In the genomic region with DNA sequence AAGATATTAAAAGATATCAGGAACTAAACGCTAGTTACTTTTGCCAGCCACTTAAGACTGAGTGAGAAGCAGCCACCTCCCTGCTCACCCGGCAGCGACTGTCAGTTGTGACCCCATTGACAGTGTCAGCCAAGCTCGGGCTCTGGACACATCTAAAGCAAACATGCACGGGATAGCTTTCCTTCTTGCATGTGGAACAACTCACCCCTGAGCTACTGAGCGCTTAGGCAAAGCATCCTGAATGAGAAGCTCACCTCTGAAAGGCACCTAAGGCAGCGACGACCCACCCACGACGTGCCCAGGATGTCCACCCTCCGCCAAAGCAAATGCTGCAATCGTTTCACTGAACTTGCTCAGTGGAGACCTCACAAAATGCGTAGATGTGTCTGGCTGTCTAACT, we compare ENCODE assay signal across 11 mouse cellular contexts. TPM values are rescaled to one million over a fixed set of nuclear protein-coding genes. Genes with fewer than 3 reads are reported as not detected.
DNase-seq lines count a peak whose midpoint lies in the region; ATAC-seq and TF ChIP-seq lines count a peak whose summit lies in the region.
"Had no signal": no experiment of that assay in that cellular context is flagged by ENCODE, and none has a peak within 500 bp of the region (broad histone marks: within the 10 kb centered on the region; RNA-seq: fewer than 3 reads in every experiment).

No protein-coding gene starts in this region.

- intact Hi-C loops in heart, adult 2 months (cut with DNase I): loop anchor here (5.0 kb wide), 1 partner anchor 34 kb away; no protein-coding TSS in a partner anchor
- intact Hi-C loops in heart, postnatal 36 days (cut with DNase I): no loop called here

- peak overlapping the region; percentile 89 for H3K27ac ChIP-seq in heart, adult 2 months
- no peak overlapping the region for H3K27ac ChIP-seq in lung, postnatal 0 days (ENCODE audit: low read length)
- peak overlapping the region; percentile 86 for H3K27ac ChIP-seq in intestine, embryonic 14.5 days (ENCODE audit: low read depth)
- H3K27ac ChIP-seq in stomach, embryonic 15.5 days: peak overlapping the region; percentile 81

- TF ChIP-seq EP300 in heart, adult 2 months (IDR thresholded peaks at IDR 0.05; ENCODE audit: insufficient read depth, low read depth, low read length): no peak
- no peak for TF ChIP-seq EP300 in lung, postnatal 0 days (IDR thresholded peaks at IDR 0.05)

- no peak for TF ChIP-seq CTCF in heart, adult 2 months (IDR thresholded peaks at IDR 0.05)
- TF ChIP-seq CTCF in lung, postnatal 0 days (IDR thresholded peaks at IDR 0.05): no peak

- WGBS in heart, adult 2 months: 28% methylated on average over 13 of the region's 13 CpGs
- 45% methylated on average over 13 of the region's 13 CpGs for WGBS in lung, postnatal 0 days
- WGBS in intestine, embryonic 14.5 days: 59% methylated on average over 13 of the region's 13 CpGs
- WGBS in stomach, embryonic 15.5 days: 44% methylated on average over 13 of the region's 13 CpGs

- 0 out of 2 replicates have a peak overlapping the region, but pooled peaks have one; percentile 3 for H3K4me2 ChIP-seq in lung, postnatal 0 days (replicated peaks; ENCODE audit: low read depth, low read length)
- H3K4me2 ChIP-seq in intestine, embryonic 14.5 days (ENCODE audit: low read length): peak overlapping the region; percentile 70
- peak overlapping the region; percentile 69 for H3K4me2 ChIP-seq in stomach, embryonic 15.5 days

- no peaks in the 10 kb centered on the region for H3K9me3 ChIP-seq in lung, postnatal 0 days (ENCODE audit: low read length)
- no peaks in the 10 kb centered on the region for H3K9me3 ChIP-seq in intestine, embryonic 14.5 days (ENCODE audit: control insufficient read depth, low read length)
- H3K9me3 ChIP-seq in stomach, embryonic 15.5 days: no peaks in the 10 kb centered on the region
- H3K9me3 ChIP-seq: megakaryocyte, embryonic 14.5 days had no signal

- H3K36me3 ChIP-seq in heart, adult 2 months (ENCODE audit: control insufficient read depth, insufficient read depth, low read length): peaks cover 10% of the 10 kb centered on the region; the same call in 1 of the 2 replicates
- H3K36me3 ChIP-seq in lung, postnatal 0 days (ENCODE audit: insufficient read depth, low read length): no peaks in the 10 kb centered on the region
- 0 out of 2 replicates have a peak, but pooled peaks cover 5% of the 10 kb centered on the region for H3K36me3 ChIP-seq in intestine, embryonic 14.5 days (ENCODE audit: control insufficient read depth, insufficient read depth, low read length)
- no peaks in the 10 kb centered on the region for H3K36me3 ChIP-seq in stomach, embryonic 15.5 days

- ATAC-seq in lung, postnatal 0 days: no peak
- no peak for ATAC-seq in intestine, embryonic 14.5 days (replicated peaks; ENCODE audit: low FRiP score, low TSS enrichment, low read depth)
- no peak for ATAC-seq in stomach, embryonic 15.5 days (ENCODE audit: insufficient read depth, low FRiP score, low read depth)
- ATAC-seq: Patski had no signal

- peak overlapping the region; percentile 54 for H3K4me3 ChIP-seq in heart, adult 2 months
- H3K4me3 ChIP-seq in lung, postnatal 0 days (ENCODE audit: low read depth, low read length): no peak overlapping the region
- H3K4me3 ChIP-seq in intestine, embryonic 14.5 days (ENCODE audit: low read depth, low read length): peak overlapping the region; percentile 49
- peak overlapping the region; percentile 44 for H3K4me3 ChIP-seq in stomach, embryonic 15.5 days (replicated peaks)
- H3K4me3 ChIP-seq: megakaryocyte, embryonic 14.5 days had no signal

- H3K9ac ChIP-seq in heart, adult 2 months (ENCODE audit: low read depth, low read length): peak overlapping the region; percentile 70
- H3K9ac ChIP-seq in lung, postnatal 0 days (replicated peaks; ENCODE audit: low read depth): no peak overlapping the region
- peak overlapping the region; percentile 54 for H3K9ac ChIP-seq in intestine, embryonic 14.5 days (ENCODE audit: low read length)
- no peak overlapping the region; the same call in 1 of the 2 replicates for H3K9ac ChIP-seq in stomach, embryonic 15.5 days

- DNase-seq in heart, adult 2 months: peak in 1 of 2 experiments; percentile 36
- DNase-seq in heart, postnatal 36 days: no peak
- DNase-seq in lung, postnatal 0 days (ENCODE audit: low spot score): no peak
- DNase-seq in lung, postnatal 14 days: no peak
- DNase-seq in intestine, embryonic 14.5 days (ENCODE audit: low spot score): peak; percentile 56
- no peak for DNase-seq in right cerebral cortex, adult 2 months (ENCODE audit: low spot score in 2 of 2)
- no peak for DNase-seq in adipocyte (ENCODE audit: low spot score)
- DNase-seq: cerebellum, postnatal 25 days had no signal

- TF ChIP-seq POLR2A in heart, adult 2 months (IDR thresholded peaks at IDR 0.05; ENCODE audit: insufficient read depth, low read depth, low read length): no peak

- no peaks in the 10 kb centered on the region for H3K79me2 ChIP-seq in heart, adult 2 months (replicated peaks; ENCODE audit: control insufficient read depth, insufficient read depth, low read length)

- H3K27me3 ChIP-seq in heart, adult 2 months (ENCODE audit: control insufficient read depth, insufficient read depth, low read length): no peaks in the 10 kb centered on the region
- no peaks in the 10 kb centered on the region for H3K27me3 ChIP-seq in lung, postnatal 0 days (replicated peaks; ENCODE audit: insufficient read depth, low read length)
- H3K27me3 ChIP-seq in intestine, embryonic 14.5 days (replicated peaks; ENCODE audit: control insufficient read depth, insufficient read depth, low read length): no peaks in the 10 kb centered on the region
- no peaks in the 10 kb centered on the region for H3K27me3 ChIP-seq in stomach, embryonic 15.5 days (replicated peaks)

- H3K4me1 ChIP-seq in heart, adult 2 months (ENCODE audit: control insufficient read depth, insufficient read depth, low read length): no peaks in the 10 kb centered on the region; the same call in 1 of the 2 replicates
- no peaks in the 10 kb centered on the region for H3K4me1 ChIP-seq in lung, postnatal 0 days (ENCODE audit: insufficient read depth, low read depth, low read length)
- 0 out of 2 replicates have a peak, but pooled peaks cover 4% of the 10 kb centered on the region for H3K4me1 ChIP-seq in intestine, embryonic 14.5 days (replicated peaks; ENCODE audit: control insufficient read depth, insufficient read depth, low read length)
- H3K4me1 ChIP-seq in stomach, embryonic 15.5 days: peaks cover 3% of the 10 kb centered on the region; the same call in 1 of the 2 replicates

RNA-seq across cellular contexts. Expression of a gene that starts 1.0 kb away (rescaled TPM):
- 100 to 1,000 TPM; 227 to 235 TPM for total RNA-seq in heart, adult 2 months (2021)
- 57.8 and 100 TPM in 2 replicates for polyA plus RNA-seq in heart, adult 2 months (2012; rRNA removed)
- 100 to 1,000 TPM; 238 to 242 TPM for total RNA-seq in heart, postnatal 36 days (2021)
- polyA plus RNA-seq in lung, postnatal 0 days (2015; fragmentation: Nextera tagmentation; extraction: Ambion mirVana): 2.0 and 2.4 TPM in 2 replicates
- polyA plus RNA-seq in intestine, embryonic 14.5 days (2014; fragmentation: Nextera tagmentation; extraction: Ambion mirVana): 18.2 and 18.7 TPM in 2 replicates
- polyA plus RNA-seq in stomach, embryonic 15.5 days (2015; fragmentation: Nextera tagmentation; extraction: Ambion mirVana): 12.5 and 17.9 TPM in 2 replicates
- polyA plus RNA-seq: Patski had no signal

RNA-seq across cellular contexts. Expression of a gene that starts 55.3 kb away (rescaled TPM):
- 10 to 100 TPM; 35.0 to 35.9 TPM for total RNA-seq in heart, adult 2 months (2021)
- 11.7 and 18.5 TPM in 2 replicates for polyA plus RNA-seq in heart, adult 2 months (2012; rRNA removed)
- 10 to 100 TPM; 31.9 to 36.0 TPM for total RNA-seq in heart, postnatal 36 days (2021)
- polyA plus RNA-seq in lung, postnatal 0 days (2015; fragmentation: Nextera tagmentation; extraction: Ambion mirVana): 53.5 and 53.6 TPM in 2 replicates
- 109 and 112 TPM in 2 replicates for polyA plus RNA-seq in intestine, embryonic 14.5 days (2014; fragmentation: Nextera tagmentation; extraction: Ambion mirVana)
- 100 and 104 TPM in 2 replicates for polyA plus RNA-seq in stomach, embryonic 15.5 days (2015; fragmentation: Nextera tagmentation; extraction: Ambion mirVana)

Comparison
In these comparisons a context has a peak if more than half of its experiments do, and no peak if none do; other contexts are left out.
1. H3K9ac ChIP-seq: peak in heart, adult 2 months (single experiment) and intestine, embryonic 14.5 days (single experiment); none in lung, postnatal 0 days (single experiment) and stomach, embryonic 15.5 days (single experiment).
2. H3K4me2 ChIP-seq: peak in every context shown above with its lines; median percentile 70 in intestine, embryonic 14.5 days; 69 in stomach, embryonic 15.5 days; 3 in lung, postnatal 0 days.